In genomic region chr5:142678141-142678571, GRCm38 (mm10) we compare ENCODE assay signal across 9 mouse cellular contexts. TPM values are rescaled to one million over a fixed set of nuclear protein-coding genes. Genes with fewer than 3 reads are reported as not detected.
DNase-seq lines count a peak whose midpoint lies in the region; ATAC-seq and TF ChIP-seq lines count a peak whose summit lies in the region.
"Had no signal": no experiment of that assay in that cellular context is flagged by ENCODE, and none has a peak within 500 bp of the region (broad histone marks: within the 10 kb centered on the region; RNA-seq: fewer than 3 reads in every experiment).

No protein-coding gene starts in this region.

- H3K27ac ChIP-seq in liver, adult 2 months (replicated peaks; ENCODE audit: insufficient read depth, low read depth, low read length) = no peak overlapping the region
- H3K27ac ChIP-seq in liver, embryonic 11.5 days (ENCODE audit: low read depth, low read length) = no peak overlapping the region
- H3K27ac ChIP-seq in liver, embryonic 16.5 days (ENCODE audit: low read length) = no peak overlapping the region
- H3K27ac ChIP-seq: kidney, embryonic 15.5 days had no signal

- H3K36me3 ChIP-seq in liver, adult 2 months (ENCODE audit: control insufficient read depth, insufficient read depth, low read length) = no peaks in the 10 kb centered on the region
- H3K36me3 ChIP-seq in liver, embryonic 11.5 days (ENCODE audit: control insufficient read depth, insufficient read depth, low read length) = no peaks in the 10 kb centered on the region
- H3K36me3 ChIP-seq in liver, embryonic 16.5 days (ENCODE audit: control insufficient read depth, insufficient read depth) = no peaks in the 10 kb centered on the region
- H3K36me3 ChIP-seq: kidney, embryonic 15.5 days had no signal

- no peak overlapping the region for H3K4me3 ChIP-seq in liver, adult 2 months (ENCODE audit: insufficient read depth, low read depth, low read length)
- H3K4me3 ChIP-seq in liver, embryonic 11.5 days (ENCODE audit: low read depth, low read length) = no peak overlapping the region
- no peak overlapping the region for H3K4me3 ChIP-seq in liver, embryonic 16.5 days (ENCODE audit: low read depth, low read length)
- H3K4me3 ChIP-seq: kidney, embryonic 15.5 days had no signal

- H3K79me2 ChIP-seq in liver, adult 2 months (ENCODE audit: control insufficient read depth, insufficient read depth, low read length) = no peaks in the 10 kb centered on the region

- H3K4me2 ChIP-seq in liver, embryonic 11.5 days = no peak overlapping the region
- H3K4me2 ChIP-seq in liver, embryonic 16.5 days (ENCODE audit: low read depth, low read length) = no peak overlapping the region
- H3K4me2 ChIP-seq: kidney, embryonic 15.5 days had no signal

- no peak for TF ChIP-seq POLR2A in liver, adult 2 months (IDR thresholded peaks at IDR 0.05; ENCODE audit: extremely low read depth, insufficient read depth, low read length)

- peak; percentile 41 for DNase-seq in liver, adult 2 months (ENCODE audit: extremely low read depth, low read depth, low spot score)
- no peak for DNase-seq in liver, embryonic 11.5 days (ENCODE audit: low spot score)
- DNase-seq in adrenal gland, adult 8-10 months = peak; percentile 83
- peak; percentile 69 for DNase-seq in cerebellum, adult 8-10 months
- DNase-seq in gastrocnemius, postnatal 10 days = no peak
- no peak for DNase-seq in B cell, adult 2 months

- H3K9me3 ChIP-seq in liver, embryonic 11.5 days (ENCODE audit: control insufficient read depth, low read length) = peaks cover 1% of the 10 kb centered on the region; the same call in 1 of the 2 replicates
- H3K9me3 ChIP-seq in liver, embryonic 16.5 days (replicated peaks; ENCODE audit: control insufficient read depth, low read length) = no peaks in the 10 kb centered on the region
- H3K9me3 ChIP-seq: kidney, embryonic 15.5 days had no signal

- 26% methylated on average over 7 of the region's 7 CpGs for WGBS in liver, adult 2 months
- 50% methylated on average over 7 of the region's 7 CpGs for WGBS in liver, embryonic 11.5 days
- 45% methylated on average over 7 of the region's 7 CpGs for WGBS in liver, embryonic 16.5 days (ENCODE audit: insufficient replicate concordance)

- H3K9ac ChIP-seq in liver, adult 2 months (ENCODE audit: low read depth, low read length) = no peak overlapping the region
- no peak overlapping the region for H3K9ac ChIP-seq in liver, embryonic 11.5 days (ENCODE audit: low read depth, low read length)
- H3K9ac ChIP-seq in liver, embryonic 16.5 days (ENCODE audit: low read depth, low read length) = peak overlapping the region; percentile 5; the same call in 1 of the 2 replicates
- H3K9ac ChIP-seq: kidney, embryonic 15.5 days had no signal

- peaks cover 2% of the 10 kb centered on the region; the same call in 1 of the 2 replicates for H3K4me1 ChIP-seq in liver, adult 2 months (ENCODE audit: control insufficient read depth, insufficient read depth, low read length)
- peaks cover 10% of the 10 kb centered on the region for H3K4me1 ChIP-seq in liver, embryonic 11.5 days (replicated peaks; ENCODE audit: control insufficient read depth, insufficient read depth, low read length)
- H3K4me1 ChIP-seq in liver, embryonic 16.5 days (ENCODE audit: control insufficient read depth, low read depth, low read length) = peaks cover 9% of the 10 kb centered on the region
- H3K4me1 ChIP-seq: kidney, embryonic 15.5 days had no signal

- ATAC-seq in liver, embryonic 11.5 days (replicated peaks; ENCODE audit: low FRiP score) = no peak; the same call in 1 of the 2 replicates
- ATAC-seq in liver, embryonic 16.5 days (ENCODE audit: low read depth) = no peak

- no peaks in the 10 kb centered on the region for H3K27me3 ChIP-seq in liver, adult 2 months (ENCODE audit: control insufficient read depth, insufficient read depth, low read length)
- H3K27me3 ChIP-seq in liver, embryonic 11.5 days (replicated peaks; ENCODE audit: control insufficient read depth, insufficient read depth, low read length) = no peaks in the 10 kb centered on the region
- no peaks in the 10 kb centered on the region for H3K27me3 ChIP-seq in liver, embryonic 16.5 days (ENCODE audit: control insufficient read depth, insufficient read depth, low read depth, low read length)
- H3K27me3 ChIP-seq: kidney, embryonic 15.5 days had no signal

- no peak for TF ChIP-seq CTCF in liver, adult 2 months (IDR thresholded peaks at IDR 0.05; ENCODE audit: low read depth, low read length)

RNA-seq across cellular contexts. Expression of gene Slc29a4, which starts 14.2 kb away (rescaled TPM):
- total RNA-seq in liver, adult 2 months (2014; rRNA removed) = not detected in 2 replicates
- polyA plus RNA-seq in liver, adult 2 months (2012; rRNA removed) = 0.02 and 0.04 TPM in 2 replicates
- polyA plus RNA-seq in liver, embryonic 11.5 days (2014; fragmentation: Nextera tagmentation; extraction: Ambion mirVana) = 1.3 and 1.7 TPM in 2 replicates
- 10 to 100 TPM; 19.9 to 51.4 (median 32.9) TPM for total RNA-seq in adrenal gland, adult 8-10 months (2022)
- polyA plus RNA-seq in liver, embryonic 16.5 days (2015; fragmentation: Nextera tagmentation; extraction: Ambion mirVana) = 0.09 and 0.21 TPM in 2 replicates
- total RNA-seq in gastrocnemius, postnatal 10 days (2021) = under 1 TPM; 0.56 to 0.65 TPM
- total RNA-seq: hematopoietic stem cell, adult 5-6 weeks had no signal

RNA-seq across cellular contexts. Expression of gene Wipi2, which starts 50.7 kb away (rescaled TPM):
- total RNA-seq in liver, adult 2 months (2014; rRNA removed) = 43.9 and 46.5 TPM in 2 replicates
- 35.9 and 39.2 TPM in 2 replicates for polyA plus RNA-seq in liver, adult 2 months (2012; rRNA removed)
- polyA plus RNA-seq in liver, embryonic 11.5 days (2014; fragmentation: Nextera tagmentation; extraction: Ambion mirVana) = 52.7 and 56.3 TPM in 2 replicates
- total RNA-seq in adrenal gland, adult 8-10 months (2022) = 100 to 1,000 TPM in 2 of 4 experiments, 10 to 100 TPM in 2; 92.3 to 120 (median 107) TPM
- polyA plus RNA-seq in liver, embryonic 16.5 days (2015; fragmentation: Nextera tagmentation; extraction: Ambion mirVana) = 29.3 and 32.2 TPM in 2 replicates
- 10 to 100 TPM; 29.2 to 33.6 TPM for total RNA-seq in gastrocnemius, postnatal 10 days (2021)

Comparison
In these comparisons a context has a peak if more than half of its experiments do, and no peak if none do; other contexts are left out.
1. DNase-seq: peak in liver, adult 2 months (single experiment), adrenal gland, adult 8-10 months (single experiment) and cerebellum, adult 8-10 months (single experiment); none in liver, embryonic 11.5 days (single experiment), gastrocnemius, postnatal 10 days (single experiment) and B cell, adult 2 months (0 of 2).
2. RNA of gene Slc29a4, which starts 14.2 kb away (total RNA-seq): 19.9 to 51.4 TPM in adrenal gland, adult 8-10 months; 0.56 to 0.65 TPM in gastrocnemius, postnatal 10 days and not detected in liver, adult 2 months; every median in the first group is over 10 times any median in the second.